In genomic region chr12:10873716-10874401, GRCm38 (mm10) we compare ENCODE assay signal across 11 mouse cellular contexts.
"Had no signal": no experiment of that assay in that cellular context is flagged by ENCODE, and none has a peak within 500 bp of the region (broad histone marks: within the 10 kb centered on the region; RNA-seq: fewer than 3 reads in every experiment).

No protein-coding gene starts in this region.

- H3K9me3 ChIP-seq: limb, embryonic 12.5 days; liver, embryonic 13.5 days; midbrain, embryonic 13.5 days; stomach, embryonic 15.5 days had no signal

- DNase-seq: kidney, postnatal 10 days; kidney, postnatal 4 days; liver; liver, embryonic 13.5 days; liver, postnatal 0 days; lung, postnatal 36 days; right cerebral cortex, postnatal 14 days; thymus, postnatal 4 days had no signal

- H3K27me3 ChIP-seq: limb, embryonic 12.5 days; liver, embryonic 13.5 days; midbrain, embryonic 13.5 days; stomach, embryonic 15.5 days had no signal

- H3K36me3 ChIP-seq: limb, embryonic 12.5 days; liver, embryonic 13.5 days; midbrain, embryonic 13.5 days; stomach, embryonic 15.5 days had no signal

- H3K4me2 ChIP-seq: limb, embryonic 12.5 days; liver, embryonic 13.5 days; midbrain, embryonic 13.5 days; stomach, embryonic 15.5 days had no signal

- H3K27ac ChIP-seq: limb, embryonic 12.5 days; liver, embryonic 13.5 days; stomach, embryonic 15.5 days had no signal

- H3K4me1 ChIP-seq: limb, embryonic 12.5 days; liver, embryonic 13.5 days; stomach, embryonic 15.5 days had no signal

- H3K9ac ChIP-seq: limb, embryonic 12.5 days; liver, embryonic 13.5 days; liver, postnatal 0 days; midbrain, embryonic 13.5 days; stomach, embryonic 15.5 days had no signal

- H3K4me3 ChIP-seq: limb, embryonic 12.5 days; liver, embryonic 13.5 days; midbrain, embryonic 13.5 days; stomach, embryonic 15.5 days had no signal

- ATAC-seq: liver, postnatal 0 days had no signal
